Mouse (Mus musculus): ENCODE measurements around the gene Umodl1.

Gene Umodl1

DNA sequence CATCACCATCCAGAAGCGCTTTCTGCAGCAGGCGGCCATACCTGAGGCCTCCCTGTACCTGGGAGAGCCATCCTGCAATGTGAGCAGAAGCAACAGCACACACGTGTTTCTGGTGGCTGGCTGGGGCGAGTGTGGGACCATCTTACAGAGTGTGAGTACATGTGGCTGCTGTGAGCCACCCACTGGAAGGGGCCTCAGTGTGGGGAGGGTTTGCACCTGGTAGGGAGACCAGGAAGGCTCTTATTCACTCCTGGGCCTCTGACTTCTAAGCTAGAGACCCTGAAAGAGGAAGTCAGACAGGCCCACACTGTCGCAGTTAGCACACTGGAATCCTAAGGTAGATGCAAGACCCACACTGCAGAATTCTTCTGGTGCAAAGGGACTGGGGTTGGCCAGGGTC is 41.9 kb downstream of the Umodl1 start:
- DNase-seq (ENCODE audit: low spot score in 2 of 2), result no peak

DNA sequence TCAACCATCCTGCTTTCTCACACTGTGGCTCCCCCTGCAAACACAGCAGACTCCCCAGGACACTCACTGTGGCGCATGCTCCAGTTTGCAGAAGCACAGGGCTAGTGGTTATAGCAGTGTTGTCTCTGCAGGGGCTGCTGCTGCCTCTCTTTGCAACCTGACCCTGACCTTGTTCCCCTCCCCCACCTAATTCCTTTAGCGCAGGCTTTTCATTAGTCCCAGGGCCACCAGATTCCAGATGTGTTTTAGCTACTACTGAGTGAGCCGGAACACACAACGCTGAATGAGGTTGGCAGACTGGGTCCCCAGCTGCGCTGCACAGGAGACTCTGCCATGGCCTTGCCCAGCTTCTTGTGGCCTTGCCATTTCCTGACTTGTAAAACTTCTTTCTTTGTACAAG is 46.5 kb downstream of the Umodl1 start:
- DNase-seq (ENCODE audit: low spot score in 2 of 2), result no peak

DNA sequence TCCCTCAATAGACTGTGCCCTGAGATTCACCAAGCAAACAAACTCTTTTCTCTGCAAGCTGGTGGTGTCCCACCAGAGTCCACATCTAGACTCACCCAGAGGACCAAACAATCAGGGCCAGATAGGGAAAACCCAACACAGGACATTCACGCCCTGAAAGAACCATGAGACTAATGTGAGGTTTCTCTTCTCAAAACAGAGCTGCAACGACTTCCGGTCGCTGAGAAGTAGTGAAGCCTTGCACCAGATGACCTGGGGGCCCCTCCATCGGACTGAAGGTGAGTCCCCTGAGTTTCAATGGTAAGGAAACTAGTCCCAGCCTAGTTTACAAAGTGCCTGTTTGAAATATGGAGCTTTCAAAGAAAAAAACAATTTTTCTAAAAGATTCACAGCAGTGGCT is 48.2 kb downstream of the Umodl1 start:
- no peak for DNase-seq (ENCODE audit: low spot score in 2 of 2)

GRCm38 (mm10) chr17:31005284-31005683 is 50.8 kb downstream of the Umodl1 start:
- no peak for DNase-seq (ENCODE audit: low spot score in 2 of 2)

DNA sequence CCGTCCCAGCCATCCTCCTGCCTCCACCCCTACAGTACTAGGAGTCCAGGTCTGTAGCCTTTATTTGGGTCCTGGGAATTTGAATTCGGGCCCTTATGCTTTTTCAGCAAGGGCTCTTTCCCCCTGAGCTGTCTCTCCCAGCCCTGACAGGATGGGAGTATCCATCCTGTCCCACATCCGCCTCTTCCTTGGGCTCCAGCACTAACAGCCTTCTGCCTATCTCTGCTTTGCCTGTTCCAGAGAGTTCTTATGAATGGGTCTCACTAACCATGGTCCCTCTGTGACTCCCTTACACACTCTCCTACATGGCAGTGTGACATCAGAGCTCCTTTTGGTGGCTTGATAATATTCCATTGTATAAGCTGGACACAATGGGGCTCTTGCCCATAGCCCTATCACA is 52.9 kb downstream of the Umodl1 start:
- no peak for DNase-seq (ENCODE audit: low spot score in 2 of 2)

DNA sequence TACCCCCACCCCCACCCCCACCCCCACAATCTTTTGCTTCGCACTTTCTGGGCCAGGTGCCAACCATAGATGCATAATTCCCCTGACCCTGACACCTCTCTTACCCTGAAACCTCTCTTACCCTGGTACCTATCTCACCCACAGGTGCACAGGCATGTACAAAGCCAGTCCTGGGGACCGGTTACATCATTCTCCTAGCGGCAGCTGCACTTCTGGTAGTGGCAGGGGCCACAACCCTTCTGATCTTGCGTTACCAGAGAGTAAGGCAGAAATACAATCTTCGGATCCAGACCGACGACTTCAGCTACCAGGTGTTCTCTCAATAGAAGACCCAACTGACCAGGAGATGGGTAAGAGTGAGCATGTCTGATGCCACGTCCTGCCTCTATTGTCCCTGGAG is 54.0 kb downstream of the Umodl1 start:
- DNase-seq (ENCODE audit: low spot score in 2 of 2), result no peak

GRCm38 (mm10) chr17:31011551-31012394 is 57.3 kb downstream of the Umodl1 start:
- DNase-seq (ENCODE audit: low spot score in 2 of 2), result peak; percentile 33 to 72

- peak; percentile 40 to 72 for DNase-seq (ENCODE audit: low spot score in 2 of 2)
Measured at GRCm38 (mm10) chr17:31018267-31018666, 63.8 kb downstream of the Umodl1 start.

- DNase-seq (ENCODE audit: low spot score in 2 of 2), result peak; percentile 61 to 77
Measured at GRCm38 (mm10) chr17:31019505-31019904, 65.1 kb downstream of the Umodl1 start.

- no peak for DNase-seq (ENCODE audit: low spot score in 2 of 2)
Measured at GRCm38 (mm10) chr17:31020078-31020477, 65.6 kb downstream of the Umodl1 start.

GRCm38 (mm10) chr17:31021276-31021675 is 66.8 kb downstream of the Umodl1 start:
- no peak for DNase-seq (ENCODE audit: low spot score in 2 of 2)

DNA sequence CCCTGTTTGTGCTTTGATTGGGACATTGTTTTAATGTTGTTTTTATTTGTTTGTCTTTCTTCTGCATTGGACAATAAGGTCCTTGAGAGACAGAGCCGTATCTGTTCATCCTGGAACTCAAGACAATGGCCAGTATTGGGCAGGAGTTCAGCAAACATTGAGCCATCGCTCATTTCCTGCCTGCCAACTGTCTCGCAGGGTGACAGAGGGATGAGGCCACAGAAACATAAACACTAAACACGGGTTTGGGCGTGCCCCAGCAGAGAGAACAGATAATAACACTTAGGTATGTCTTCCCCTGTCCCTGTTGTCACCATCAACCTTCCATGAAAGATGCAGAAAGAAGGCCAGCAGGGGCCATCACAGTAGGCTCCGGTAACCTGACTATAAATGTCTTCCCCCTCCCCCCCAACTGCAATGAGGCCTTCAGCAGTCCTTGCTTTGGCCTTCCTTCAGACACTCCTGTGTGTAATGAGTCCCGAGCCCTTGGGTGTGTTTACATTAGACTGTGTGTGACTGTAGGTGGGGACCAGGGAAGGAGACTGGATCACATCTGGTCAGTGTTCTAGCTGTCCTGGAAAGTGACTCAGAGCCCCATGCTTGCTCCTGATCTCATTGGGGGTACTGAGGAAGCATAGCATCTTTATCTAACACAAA is 69.8 kb downstream of the Umodl1 start:
- DNase-seq (ENCODE audit: low spot score in 2 of 2), result no peak

DNA sequence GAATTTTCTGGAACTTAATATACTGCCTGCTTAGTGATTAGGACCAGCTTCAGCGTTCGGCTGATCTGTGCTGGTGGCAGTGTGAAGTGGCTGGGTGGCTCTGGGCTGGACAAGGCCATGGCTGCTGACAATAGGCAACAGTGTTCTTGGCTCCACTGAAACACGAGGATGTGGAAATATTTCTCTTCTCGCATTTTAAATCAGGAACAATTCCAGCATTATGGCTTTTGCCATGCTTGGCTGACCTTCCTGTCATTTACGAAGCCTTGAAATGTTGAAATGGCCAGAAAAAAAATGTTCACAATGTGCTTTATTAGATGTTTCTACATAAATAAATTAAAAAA is 70.3 kb downstream of the Umodl1 start:
- no peak for DNase-seq (ENCODE audit: low spot score in 2 of 2)

GRCm38 (mm10) chr17:31026986-31027385 is 72.5 kb downstream of the Umodl1 start:
- DNase-seq (ENCODE audit: low spot score in 2 of 2), result no peak

DNA sequence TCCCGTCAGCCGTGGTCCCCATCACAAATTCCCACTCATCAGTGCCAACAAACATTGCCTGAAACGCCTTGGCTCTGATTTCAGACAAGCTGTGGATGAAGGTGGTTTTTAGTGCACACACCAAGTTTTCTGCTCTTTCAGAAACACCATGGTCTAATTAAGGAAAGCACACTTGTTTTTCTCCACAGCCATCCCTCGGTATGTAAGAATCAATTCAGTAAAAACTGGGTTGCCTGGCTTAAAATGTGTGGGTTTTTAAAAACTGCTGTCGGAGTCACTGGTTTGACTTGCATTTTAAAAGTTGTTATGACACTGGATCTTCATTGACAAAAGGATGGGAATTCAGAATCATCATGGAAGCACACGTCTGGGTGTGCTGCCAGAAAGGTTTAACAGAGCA is 73.3 kb downstream of the Umodl1 start:
- no peak for DNase-seq (ENCODE audit: low spot score in 2 of 2)

GRCm38 (mm10) chr17:31028821-31029370 is 74.5 kb downstream of the Umodl1 start:
- DNase-seq (ENCODE audit: low spot score in 2 of 2), result no peak

- DNase-seq (ENCODE audit: low spot score in 2 of 2), result no peak
Measured at GRCm38 (mm10) chr17:31029407-31029806, 75.0 kb downstream of the Umodl1 start.

GRCm38 (mm10) chr17:31032341-31032740 is 77.9 kb downstream of the Umodl1 start:
- no peak for DNase-seq (ENCODE audit: low spot score in 2 of 2)

GRCm38 (mm10) chr17:31033251-31033650 is 78.8 kb downstream of the Umodl1 start:
- DNase-seq (ENCODE audit: low spot score in 2 of 2), result no peak

- peak in 1 of 2 experiments; percentile 33 for DNase-seq (ENCODE audit: low spot score in 2 of 2)
Measured at GRCm38 (mm10) chr17:31034165-31034564, 79.7 kb downstream of the Umodl1 start.

DNA sequence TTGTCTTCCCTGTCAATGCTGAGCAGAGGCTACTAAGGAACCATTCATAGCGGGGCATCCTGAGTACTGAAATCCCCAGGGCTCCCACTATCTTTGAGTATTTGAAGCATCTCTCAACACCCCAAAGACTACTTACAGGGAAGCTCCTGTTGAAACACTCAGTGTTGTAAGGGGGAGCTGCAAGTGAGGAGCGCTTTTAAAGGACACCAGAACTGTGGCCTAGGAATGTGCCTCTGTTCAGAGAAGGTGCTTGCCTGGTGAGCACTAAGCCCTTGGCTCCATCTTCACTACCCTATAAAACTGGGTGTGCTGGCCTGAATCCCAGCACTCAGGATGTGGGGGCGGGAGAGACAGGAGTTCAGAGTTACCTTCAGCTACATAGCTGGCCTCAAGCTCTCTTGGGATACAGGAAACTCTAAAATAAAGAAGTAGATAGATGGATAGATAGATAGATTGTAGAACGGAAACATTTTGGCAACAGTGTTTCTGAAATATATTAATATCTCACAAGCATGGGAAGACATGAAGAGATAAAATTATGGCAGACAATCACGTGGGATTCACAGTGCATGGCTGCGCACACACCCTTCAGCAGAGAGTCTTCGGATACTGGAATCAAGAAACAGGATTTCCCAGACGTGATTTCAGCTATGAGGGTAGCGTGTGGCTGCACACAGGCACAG is 80.4 kb downstream of the Umodl1 start:
- no peak for DNase-seq (ENCODE audit: low spot score in 2 of 2)

DNA sequence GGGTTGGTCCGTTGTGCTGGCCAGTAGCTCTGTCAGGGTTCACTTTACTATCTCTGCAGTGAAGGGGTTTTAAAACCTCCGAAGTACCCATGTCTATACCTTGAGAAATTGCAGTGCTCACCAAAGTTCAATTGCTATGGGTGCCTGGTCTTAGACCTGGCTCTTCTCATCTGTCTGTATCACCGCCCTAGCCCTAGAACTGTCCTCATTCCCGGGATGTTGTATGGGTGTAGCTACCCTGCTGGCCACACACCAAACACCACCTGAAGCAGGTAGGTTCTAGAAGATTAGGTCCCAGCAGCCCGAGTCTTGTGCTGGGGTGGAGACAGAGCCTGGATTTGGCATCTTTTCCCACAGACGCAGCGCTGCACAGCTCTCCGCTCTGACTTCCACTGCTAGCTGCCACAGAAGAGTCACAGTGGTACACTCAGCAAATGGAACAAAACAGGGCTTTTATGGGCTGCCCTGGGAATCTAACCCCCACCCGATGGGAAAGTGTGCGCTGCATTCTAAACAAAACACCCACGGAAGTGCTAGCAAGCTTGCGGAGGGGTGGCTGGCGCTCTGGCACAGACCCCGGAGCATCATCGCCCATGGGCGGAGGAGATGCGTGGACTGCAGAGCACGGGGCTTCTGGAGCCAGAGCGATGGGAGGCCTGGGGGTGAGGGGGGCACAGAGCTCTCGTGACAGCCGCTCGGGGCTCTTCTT is 81.9 kb downstream of the Umodl1 start:
- no peak for DNase-seq (ENCODE audit: low spot score in 2 of 2)
